Mouse (Mus musculus): Measurements from ENCODE around the gene Vps13d. TPM values are rescaled to one million over a fixed set of nuclear protein-coding genes. Genes with fewer than 3 reads are reported as not detected.
A peak's percentile ranks its signal among the peaks of the same experiment; 100 is the strongest.

Gene Vps13d
- total RNA-seq, 2 experiments from 2014 or later: 52.8 to 53.6 TPM

GRCm38 (mm10) chr4:145024694-145025408 is 170.0 kb downstream of the Vps13d start:
- DNase-seq (ENCODE audit: extremely low spot score in 1 of 2, low spot score in 2 of 2): peak in 1 of 2 experiments; percentile 24
- intact Hi-C loops (cut with DNase I): no loop called here

- intact Hi-C loops (cut with DNase I): no loop called here
- DNase-seq (ENCODE audit: extremely low spot score in 1 of 2, low spot score in 2 of 2): no peak
These were observed 170.9 kb downstream of the Vps13d start for GRCm38 (mm10) chr4:145023911-145024310.

GRCm38 (mm10) chr4:145022815-145023214 is 172.0 kb downstream of the Vps13d start:
- no peak for DNase-seq (ENCODE audit: extremely low spot score in 1 of 2, low spot score in 2 of 2)
- intact Hi-C loops (cut with DNase I): no loop called here

- intact Hi-C loops (cut with DNase I): no loop called here
- DNase-seq (ENCODE audit: extremely low spot score in 1 of 2, low spot score in 2 of 2): no peak
These were observed 172.6 kb downstream of the Vps13d start for GRCm38 (mm10) chr4:145022211-145022610.

- no peak for DNase-seq (ENCODE audit: extremely low spot score in 1 of 2, low spot score in 2 of 2)
- intact Hi-C loops (cut with DNase I): no loop called here
These were observed 174.4 kb downstream of the Vps13d start for GRCm38 (mm10) chr4:145020383-145020782.

GRCm38 (mm10) chr4:145019121-145019714 is 175.6 kb downstream of the Vps13d start:
- DNase-seq (ENCODE audit: extremely low spot score in 1 of 2, low spot score in 2 of 2): no peak
- intact Hi-C loops (cut with DNase I): no loop called here

GRCm38 (mm10) chr4:145017745-145018144 is 177.1 kb downstream of the Vps13d start:
- intact Hi-C loops (cut with DNase I): no loop called here
- peak in 1 of 2 experiments; percentile 68 for DNase-seq (ENCODE audit: extremely low spot score in 1 of 2, low spot score in 2 of 2)

- intact Hi-C loops (cut with DNase I): no loop called here
These were observed 178.1 kb downstream of the Vps13d start for GRCm38 (mm10) chr4:145016669-145017068.

GRCm38 (mm10) chr4:145014632-145014960 is 180.2 kb downstream of the Vps13d start:
- intact Hi-C loops (cut with DNase I): no loop called here
- DNase-seq (ENCODE audit: extremely low spot score in 1 of 2, low spot score in 2 of 2): no peak

More at GRCm38 (mm10) chr4:145016669-145017068, 178.1 kb downstream of the Vps13d start:
- DNase-seq (ENCODE audit: extremely low spot score in 1 of 2, low spot score in 2 of 2): no peak

- DNase-seq (ENCODE audit: extremely low spot score in 1 of 2, low spot score in 2 of 2): no peak
- intact Hi-C loops (cut with DNase I): no loop called here
These were observed 180.8 kb downstream of the Vps13d start for GRCm38 (mm10) chr4:145013760-145014631.

- DNase-seq (ENCODE audit: extremely low spot score in 1 of 2, low spot score in 2 of 2): no peak
- intact Hi-C loops (cut with DNase I): no loop called here
These were observed 181.6 kb downstream of the Vps13d start for GRCm38 (mm10) chr4:145013187-145013586.

- DNase-seq (ENCODE audit: extremely low spot score in 1 of 2, low spot score in 2 of 2): no peak
- intact Hi-C loops (cut with DNase I): no loop called here
These were observed 183.6 kb downstream of the Vps13d start for GRCm38 (mm10) chr4:145011156-145011555.

- intact Hi-C loops (cut with DNase I): no loop called here
- peak in 1 of 2 experiments; percentile 48 for DNase-seq (ENCODE audit: extremely low spot score in 1 of 2, low spot score in 2 of 2)
These were observed 184.9 kb downstream of the Vps13d start for GRCm38 (mm10) chr4:145009934-145010333.

- DNase-seq (ENCODE audit: extremely low spot score in 1 of 2, low spot score in 2 of 2): peak in 1 of 2 experiments; percentile 67
- intact Hi-C loops (cut with DNase I): no loop called here
These were observed 185.4 kb downstream of the Vps13d start for GRCm38 (mm10) chr4:145009437-145009836.

- intact Hi-C loops (cut with DNase I): no loop called here
- no peak for DNase-seq (ENCODE audit: extremely low spot score in 1 of 2, low spot score in 2 of 2)
These were observed 188.8 kb downstream of the Vps13d start for GRCm38 (mm10) chr4:145005943-145006545.

GRCm38 (mm10) chr4:145004176-145004575 is 190.6 kb downstream of the Vps13d start:
- DNase-seq (ENCODE audit: extremely low spot score in 1 of 2, low spot score in 2 of 2): no peak
- intact Hi-C loops (cut with DNase I): no loop called here

GRCm38 (mm10) chr4:145002733-145003132 is 192.1 kb downstream of the Vps13d start:
- intact Hi-C loops (cut with DNase I): no loop called here
- no peak for DNase-seq (ENCODE audit: extremely low spot score in 1 of 2, low spot score in 2 of 2)

- peak in 1 of 2 experiments; percentile 63 for DNase-seq (ENCODE audit: extremely low spot score in 1 of 2, low spot score in 2 of 2)
- intact Hi-C loops (cut with DNase I): no loop called here
These were observed 194.9 kb downstream of the Vps13d start for GRCm38 (mm10) chr4:144999903-145000382.

GRCm38 (mm10) chr4:144999572-144999880 is 195.3 kb downstream of the Vps13d start:
- DNase-seq (ENCODE audit: extremely low spot score in 1 of 2, low spot score in 2 of 2): no peak
- intact Hi-C loops (cut with DNase I): no loop called here
